Mouse (Mus musculus) embryonic fibroblast, embryonic 13.5 days (primary cell): ENCODE results near the gene Slc2a5.

Experiments used
- CTCF ChIP-seq: IDR thresholded peaks from 2 replicates; pipeline ENCODE4 v1.5.1; 2011; ENCODE audit warnings: mild to moderate bottlenecking, control low read depth, low read length, moderate library complexity, borderline replicate concordance; ENCODE audit not compliant: insufficient read depth
- POLR2A ChIP-seq: IDR thresholded peaks from 2 replicates; pipeline ENCODE4 v1.6.1; 2011; ENCODE audit warnings: low read depth, mild to moderate bottlenecking, control low read depth, low read length, moderate library complexity

GRCm38 (mm10) chr4:150093560-150094462 is 25.3 kb upstream of the Slc2a5 start:
- no peak for TF ChIP-seq CTCF
- TF ChIP-seq POLR2A: no peak
